Mouse (Mus musculus) embryonic fibroblast, embryonic 13.5 days (primary cell): ENCODE measurements around the gene Zbtb2.

Experiments
- CTCF ChIP-seq: IDR thresholded peaks from 2 replicates; pipeline ENCODE4 v1.5.1; 2011; ENCODE audit warnings: mild to moderate bottlenecking, control low read depth, low read length, moderate library complexity, borderline replicate concordance; ENCODE audit not compliant: insufficient read depth
- POLR2A ChIP-seq: IDR thresholded peaks from 2 replicates; pipeline ENCODE4 v1.6.1; 2011; ENCODE audit warnings: low read depth, mild to moderate bottlenecking, control low read depth, low read length, moderate library complexity

DNA sequence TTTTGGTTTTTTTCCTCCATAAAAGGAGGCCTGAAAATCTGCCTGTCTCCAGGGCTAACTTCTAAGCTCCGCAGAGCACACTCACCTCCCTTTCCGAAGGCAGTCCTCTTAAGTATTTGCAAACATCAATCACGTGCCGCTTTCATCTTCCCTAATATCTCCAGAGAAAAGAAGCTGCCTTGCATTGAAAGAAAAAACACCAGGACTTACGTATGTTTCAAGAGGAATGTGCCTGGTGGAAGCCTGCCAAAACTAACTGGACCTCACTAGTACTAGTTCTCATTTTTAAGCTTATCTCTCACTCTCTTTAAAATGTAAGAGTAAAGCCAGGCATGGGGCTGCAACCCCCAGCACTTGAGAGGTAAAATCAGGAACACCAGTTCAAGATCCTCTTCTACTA, 62.3 kb downstream of the Zbtb2 start:
- TF ChIP-seq CTCF (no peak), POLR2A (no peak)
